Mouse (Mus musculus) MEL (cell line): ENCODE measurements around the gene Afm. TPM values are rescaled to one million over a fixed set of nuclear protein-coding genes. Genes with fewer than 3 reads are reported as not detected.

Experiments used
- DNase-seq: peaks from one replicate; pipeline ENCODE4 v3.0.0; 2011; ENCODE audit warnings: low read depth, low spot score
- H3K27ac ChIP-seq: 2 replicates; pipeline ENCODE4 v1.5.1; 2012; ENCODE audit warnings: low read depth, mild to moderate bottlenecking, control low read depth, low read length, moderate library complexity; ENCODE audit not compliant: control insufficient read depth
- H3K27me3 ChIP-seq, 2 experiments: fragments of 150-350 bp in 1 of 2; sonication (generic) in 1 of 2; 2 replicates each; pipeline ENCODE4 v1.6.1; 2012; ENCODE audit warnings: low read length in 2 of 2, mild to moderate bottlenecking in 2 of 2, improper control_type of control experiment in 1 of 2, moderate library complexity in 1 of 2; ENCODE audit not compliant: insufficient read depth in 2 of 2, control insufficient read depth in 1 of 2
- H3K36me3 ChIP-seq, 2 experiments: 2 replicates each; pipeline ENCODE4 v1.6.1; 2012 to 2014; ENCODE audit warnings: low read length in 2 of 2, improper control_type of control experiment in 1 of 2, inconsistent platforms in 1 of 2, mild to moderate bottlenecking in 1 of 2; ENCODE audit not compliant: insufficient read depth in 2 of 2, control insufficient read depth in 1 of 2
- H3K4me1 ChIP-seq, 2 experiments: fragments of 150-350 bp in 1 of 2; sonication (generic) in 1 of 2; 2 replicates each; pipeline ENCODE4 v1.6.1; 2012; ENCODE audit warnings: low read length in 2 of 2, improper control_type of control experiment in 1 of 2, mild to moderate bottlenecking in 1 of 2; ENCODE audit not compliant: insufficient read depth in 2 of 2, control insufficient read depth in 1 of 2
- H3K4me3 ChIP-seq, 2 experiments: fragments of 150-350 bp in 1 of 2; sonication (generic) in 1 of 2; 2 replicates each; pipeline ENCODE4 v1.5.1; 2012; ENCODE audit warnings: low read depth in 2 of 2, low read length in 2 of 2, mild to moderate bottlenecking in 2 of 2, moderate library complexity in 2 of 2, control low read depth in 1 of 2, improper control_type of control experiment in 1 of 2; ENCODE audit not compliant: control insufficient read depth in 1 of 2, insufficient read depth in 1 of 2
- H3K79me2 ChIP-seq: 2 replicates; pipeline ENCODE4 v1.6.1; 2012; ENCODE audit warnings: mild to moderate bottlenecking, low read length, moderate library complexity; ENCODE audit not compliant: control insufficient read depth, poor library complexity, insufficient read depth
- H3K9ac ChIP-seq: 2 replicates; pipeline ENCODE4 v1.6.1; 2012; ENCODE audit warnings: low read depth, mild to moderate bottlenecking, control low read depth, low read length, moderate library complexity; ENCODE audit not compliant: control insufficient read depth, poor library complexity, severe bottlenecking
- H3K9me3 ChIP-seq: fragments of 150-350 bp; sonication (generic); replicated peaks from 2 replicates; pipeline ENCODE4 v1.6.1; 2012; ENCODE audit warnings: mild to moderate bottlenecking, low read length, improper control_type of control experiment, moderate library complexity; ENCODE audit not compliant: insufficient read depth
- BHLHE40 ChIP-seq: IDR thresholded peaks from 2 replicates; pipeline ENCODE4 v1.6.1; 2012; ENCODE audit warnings: low read depth, mild to moderate bottlenecking, inconsistent platforms, low read length, improper control_type of control experiment, borderline replicate concordance
- CHD1 ChIP-seq: IDR thresholded peaks from 2 replicates; pipeline ENCODE4 v1.6.1; 2012; ENCODE audit warnings: low read depth, mild to moderate bottlenecking, inconsistent platforms, low read length, improper control_type of control experiment
- CHD2 ChIP-seq: IDR thresholded peaks from 2 replicates; pipeline ENCODE4 v1.6.1; 2011; ENCODE audit warnings: low read length, improper control_type of control experiment
- CTCF ChIP-seq, 3 experiments: IDR thresholded peaks in 2 of 3; conservative IDR thresholded peaks in 1 of 3; 2 replicates each; pipeline ENCODE4 v1.5.1; 2011 to 2012; ENCODE audit warnings: low read length in 3 of 3, low read depth in 2 of 3, mild to moderate bottlenecking in 2 of 3, improper control_type of control experiment in 1 of 3, inconsistent platforms in 1 of 3, mixed read lengths in 1 of 3, moderate library complexity in 1 of 3; ENCODE audit not compliant: control insufficient read depth in 1 of 3, insufficient read depth in 1 of 3, poor library complexity in 1 of 3, severe bottlenecking in 1 of 3
- E2F4 ChIP-seq: IDR thresholded peaks from 2 replicates; pipeline ENCODE4 v1.6.1; 2011; ENCODE audit warnings: low read depth, low read length, improper control_type of control experiment, borderline replicate concordance
- EP300 ChIP-seq, 2 experiments: IDR thresholded peaks; 2 replicates each; pipeline ENCODE4 v1.6.1; 2011; ENCODE audit warnings: improper control_type of control experiment in 2 of 2, low read length in 2 of 2, low read depth in 1 of 2, mild to moderate bottlenecking in 1 of 2
- ETS1 ChIP-seq: IDR thresholded peaks from 2 replicates; pipeline ENCODE4 v1.6.1; 2012; ENCODE audit warnings: low read depth, mild to moderate bottlenecking, inconsistent platforms, low read length, improper control_type of control experiment, moderate library complexity
- GABPA ChIP-seq: IDR thresholded peaks from 2 replicates; pipeline ENCODE4 v1.6.1; 2012; ENCODE audit warnings: low read depth, mild to moderate bottlenecking, inconsistent platforms, low read length, improper control_type of control experiment, moderate library complexity
- HCFC1 ChIP-seq: IDR thresholded peaks from 2 replicates; pipeline ENCODE4 v1.6.1; 2012; ENCODE audit warnings: low read depth, mild to moderate bottlenecking, inconsistent platforms, low read length, improper control_type of control experiment, moderate library complexity
- JUND ChIP-seq: IDR thresholded peaks from 2 replicates; pipeline ENCODE4 v1.6.1; 2011; ENCODE audit warnings: low read depth, mild to moderate bottlenecking, improper control_type of control experiment, low read length
- MAFK ChIP-seq: IDR thresholded peaks from 2 replicates; pipeline ENCODE4 v1.6.1; 2011; ENCODE audit warnings: low read depth, mild to moderate bottlenecking, low read length, improper control_type of control experiment, borderline replicate concordance
- MEF2A ChIP-seq: IDR thresholded peaks from 2 replicates; pipeline ENCODE4 v1.6.1; 2014; ENCODE audit warnings: low read depth, mild to moderate bottlenecking, inconsistent platforms, low read length, improper control_type of control experiment; ENCODE audit not compliant: poor library complexity, insufficient replicate concordance, severe bottlenecking; ENCODE audit errors: extremely low read depth
- MXI1 ChIP-seq: IDR thresholded peaks from 2 replicates; pipeline ENCODE4 v1.6.1; 2011; ENCODE audit warnings: mild to moderate bottlenecking, low read depth, low read length, improper control_type of control experiment
- MYB ChIP-seq: IDR thresholded peaks from 2 replicates; pipeline ENCODE4 v1.6.1; 2011; ENCODE audit warnings: mild to moderate bottlenecking, low read depth, low read length, improper control_type of control experiment
- MYC ChIP-seq: IDR thresholded peaks from 2 replicates; pipeline ENCODE4 v1.6.1; 2011; ENCODE audit warnings: low read depth, mild to moderate bottlenecking, low read length, improper control_type of control experiment, moderate library complexity
- NELFE ChIP-seq: IDR thresholded peaks from 2 replicates; pipeline ENCODE4 v1.6.1; 2011; ENCODE audit warnings: low read depth, low read length, improper control_type of control experiment
- POLR2AphosphoS2 ChIP-seq: IDR thresholded peaks from 2 replicates; pipeline ENCODE4 v1.6.1; 2011; ENCODE audit warnings: low read length, improper control_type of control experiment
- TAL1 ChIP-seq: IDR thresholded peaks from 2 replicates; pipeline ENCODE4 v1.6.1; 2012; ENCODE audit warnings: mild to moderate bottlenecking, inconsistent platforms, low read length, moderate library complexity, mixed read lengths
- TBP ChIP-seq: IDR thresholded peaks from 2 replicates; pipeline ENCODE4 v1.8.0; 2011; ENCODE audit warnings: low read depth, low read length, improper control_type of control experiment
- ZC3H11A ChIP-seq: IDR thresholded peaks from 2 replicates; pipeline ENCODE4 v1.6.1; 2012; ENCODE audit warnings: low read depth, mild to moderate bottlenecking, inconsistent platforms, low read length, improper control_type of control experiment
- ZKSCAN1 ChIP-seq: IDR thresholded peaks from 2 replicates; pipeline ENCODE4 v1.6.1; 2012; ENCODE audit warnings: low read depth, mild to moderate bottlenecking, inconsistent platforms, low read length, improper control_type of control experiment, moderate library complexity
- ZMIZ1 ChIP-seq: IDR thresholded peaks from 2 replicates; pipeline ENCODE4 v1.6.1; 2012; ENCODE audit warnings: low read depth, mild to moderate bottlenecking, inconsistent platforms, low read length, improper control_type of control experiment, moderate library complexity
- ZNF384 ChIP-seq: IDR thresholded peaks from 2 replicates; pipeline ENCODE4 v1.6.1; 2012; ENCODE audit warnings: low read depth, mild to moderate bottlenecking, inconsistent platforms, low read length, improper control_type of control experiment
- polyA plus RNA-seq, 2 experiments: library from polyadenylated mRNA; stranded (reverse) in 1 of 2; unstranded in 1 of 2; fragments of >175 nt in 1 of 2; fragments of >200 nt in 1 of 2; gene quantifications; 2 replicates each; pipeline versions ENCODE4 v1.2.1 to v1.2.4; 2012; ENCODE audit warnings: low replicate concordance in 2 of 2, low read depth in 1 of 2; ENCODE audit not compliant: insufficient read length in 2 of 2, insufficient read depth in 1 of 2, missing spikeins in 1 of 2
- total RNA-seq: library from RNA; depleted of rRNA; stranded (reverse); fragments of 300-350 nt; gene quantifications from 2 replicates; pipeline ENCODE4 v1.2.3, GENCODE M21; 2012

Gene Afm
- total and polyA plus RNA-seq, 3 experiments, result not detected

- DNase-seq, result no peak
- TF ChIP-seq ZMIZ1 (no peak), GABPA (no peak), MAFK (no peak), EP300 (IDR thresholded peaks at IDR 0.05; ENCODE audit: low read depth in 1 of 2, low read length in 2 of 2) (no peak), ETS1 (no peak), MEF2A (no peak), TBP (no peak), CHD2 (no peak), CHD1 (no peak), ZKSCAN1 (no peak), JUND (no peak), ZNF384 (no peak), MYC (no peak), MYB (no peak)
- no peaks in the 10 kb centered on the region for H3K9me3 ChIP-seq
Measured at GRCm38 (mm10) chr5:90579556-90579955, 60.8 kb downstream of the Afm start.

GRCm38 (mm10) chr5:90582179-90582578 lies 63.4 kb downstream of the Afm start:
- no peak for DNase-seq
- H3K4me3 ChIP-seq, result no peak overlapping the region
- H3K9me3 ChIP-seq, result no peaks in the 10 kb centered on the region
- no peak overlapping the region for H3K9ac ChIP-seq
- peaks cover 2% of the 10 kb centered on the region; the same call in 1 of the 2 replicates for H3K79me2 ChIP-seq
- no peak overlapping the region for H3K27ac ChIP-seq
- TF ChIP-seq TBP (no peak), MXI1 (no peak)
- H3K27me3 ChIP-seq, result no peaks in the 10 kb centered on the region
- H3K36me3 ChIP-seq, result no peaks in the 10 kb centered on the region; a peak in 1 of 4 replicates
- peaks cover 0 to 9% of the 10 kb centered on the region in 2 experiments; a peak in 1 of 4 replicates for H3K4me1 ChIP-seq

More at GRCm38 (mm10) chr5:90579556-90579955, 60.8 kb downstream of the Afm start:
- Histone ChIP-seq H3K36me3 (no peaks in the 10 kb centered on the region), H3K4me1 (peaks cover 0 to under 1% of the 10 kb centered on the region in 2 experiments; a peak in 1 of 4 replicates), H3K27me3 (no peaks in the 10 kb centered on the region), H3K79me2 (no peaks in the 10 kb centered on the region), H3K4me3 (no peak overlapping the region), H3K27ac (no peak overlapping the region), H3K9ac (no peak overlapping the region)

GRCm38 (mm10) chr5:90584799-90585198 lies 66.1 kb downstream of the Afm start:
- no peak for TF ChIP-seq NELFE
- TF ChIP-seq TBP, result no peak
- TF ChIP-seq POLR2AphosphoS2, result no peak
- TF ChIP-seq ZC3H11A, result no peak
- TF ChIP-seq CHD1, result no peak
- TF ChIP-seq ZNF384, result no peak
- TF ChIP-seq BHLHE40, result no peak
- no peak for TF ChIP-seq MEF2A
- no peak for TF ChIP-seq MYC
- no peak for TF ChIP-seq CTCF (IDR thresholded peaks at IDR 0.05 in 2 of 3, conservative IDR thresholded peaks at IDR 0.05 in 1 of 3; ENCODE audit: control insufficient read depth in 1 of 3, insufficient read depth in 1 of 3, low read depth in 2 of 3, low read length in 3 of 3, poor library complexity in 1 of 3, severe bottlenecking in 1 of 3)
- TF ChIP-seq HCFC1, result no peak
- TF ChIP-seq TAL1, result no peak
- TF ChIP-seq EP300 (IDR thresholded peaks at IDR 0.05; ENCODE audit: low read depth in 1 of 2, low read length in 2 of 2), result no peak
- TF ChIP-seq CHD2, result no peak
- TF ChIP-seq E2F4, result no peak
- Histone ChIP-seq H3K9me3 (no peaks in the 10 kb centered on the region), H3K9ac (no peak overlapping the region), H3K79me2 (peaks cover 6% of the 10 kb centered on the region; the same call in 1 of the 2 replicates), H3K27ac (no peak overlapping the region), H3K27me3 (no peaks in the 10 kb centered on the region), H3K36me3 (no peaks in the 10 kb centered on the region; a peak in 1 of 4 replicates), H3K4me1 (peaks cover 0 to 13% of the 10 kb centered on the region in 2 experiments; a peak in 1 of 4 replicates), H3K4me3 (no peak overlapping the region)
- DNase-seq, result peak; percentile 64
